Mouse (Mus musculus) heart, embryonic 13.5 days (tissue): ENCODE measurements around the gene Sstr5. TPM values are rescaled to one million over a fixed set of nuclear protein-coding genes. Genes with fewer than 3 reads are reported as not detected.

Experiments used
- ATAC-seq: fragments of 200-750 bp; cut with Nextera tagmentation; 2 replicates; pipeline ENCODE4 v1.8.0; 2017; ENCODE audit warnings: moderate TSS enrichment; ENCODE audit not compliant: insufficient number of reproducible peaks, low FRiP score, low TSS enrichment; ENCODE audit errors: extremely low read depth
- H3K27ac ChIP-seq: fragments of 300-500 bp; sonication (generic); replicated peaks from 2 replicates; pipeline ENCODE4 v1.5.1; 2015; ENCODE audit warnings: moderate library complexity, mild to moderate bottlenecking, inconsistent platforms
- H3K27me3 ChIP-seq: fragments of 300-500 bp; sonication (generic); replicated peaks from 2 replicates; pipeline ENCODE4 v1.6.1; 2015; ENCODE audit warnings: mild to moderate bottlenecking, inconsistent platforms
- H3K36me3 ChIP-seq: fragments of 300-500 bp; sonication (generic); 2 replicates; pipeline ENCODE4 v1.6.1; 2015; ENCODE audit warnings: mild to moderate bottlenecking, inconsistent platforms
- H3K4me1 ChIP-seq: fragments of 300-500 bp; sonication (generic); 2 replicates; pipeline ENCODE4 v1.6.1; 2015; ENCODE audit warnings: inconsistent platforms
- H3K4me2 ChIP-seq: fragments of 300-500 bp; sonication (generic); 2 replicates; pipeline ENCODE4 v1.6.1; 2015; ENCODE audit warnings: inconsistent platforms, mild to moderate bottlenecking, moderate library complexity
- H3K4me3 ChIP-seq: fragments of 300-500 bp; sonication (generic); 2 replicates; pipeline ENCODE4 v1.5.1; 2015; ENCODE audit warnings: moderate library complexity, mild to moderate bottlenecking, inconsistent platforms
- H3K9ac ChIP-seq: fragments of 300-500 bp; sonication (generic); 2 replicates; pipeline ENCODE4 v1.6.1; 2015; ENCODE audit warnings: inconsistent platforms, mild to moderate bottlenecking, moderate library complexity
- H3K9me3 ChIP-seq: fragments of 300-500 bp; sonication (generic); 2 replicates; pipeline ENCODE4 v1.6.1; 2016; ENCODE audit warnings: inconsistent platforms
- WGBS: fragments of 180-500 bp; shearing (Covaris S2); methylation state at CpG from one replicate; pipeline ENCODE4 v1.1.7; 2015; ENCODE audit warnings: mixed read lengths; 5-methylcytosine and 5-hydroxymethylcytosine counted together
- polyA plus RNA-seq: library from polyadenylated mRNA; unstranded; fragments of >200 nt; fragmentation: Nextera tagmentation; extraction: Ambion mirVana; gene quantifications from 2 replicates; pipeline ENCODE4 v1.2.1, GENCODE M21; 2015

Gene Sstr5
- polyA plus RNA-seq, result 0.28 and 0.33 TPM in 2 replicates

DNA sequence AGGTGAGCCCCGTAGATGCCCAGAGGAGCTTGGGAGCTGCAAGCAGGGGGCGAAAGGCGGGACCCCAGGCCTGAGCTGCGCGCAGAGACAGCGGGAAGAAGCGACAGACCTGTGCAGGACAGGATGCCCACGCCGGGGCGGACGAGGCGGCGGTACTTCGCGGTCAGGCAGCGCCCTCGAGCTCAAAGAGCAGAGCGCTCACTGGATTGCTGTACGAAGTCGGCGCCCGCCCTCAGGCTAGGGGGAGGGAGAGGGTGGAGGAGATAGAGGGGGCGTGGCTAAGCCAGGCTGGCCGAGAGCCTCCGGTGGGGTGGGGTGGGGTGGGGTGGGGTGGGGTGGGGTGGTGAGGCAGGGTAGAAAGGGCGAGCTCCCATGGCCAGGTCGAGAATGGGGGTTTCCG lies at the start of gene Sstr5:
TSS of gene Sstr5 (minus strand) at position 276 of the 400 bp plus-strand sequence.
- Histone ChIP-seq H3K27me3 (peaks cover 80% of the 10 kb centered on the region), H3K4me2 (peak within 1 kb of the TSS; percentile 67), H3K9me3 (no peaks in the 10 kb centered on the region), H3K27ac (no peak within 1 kb of the TSS), H3K4me1 (peaks cover 11% of the 10 kb centered on the region), H3K9ac (peak within 1 kb of the TSS; percentile 66), H3K4me3 (peak within 1 kb of the TSS; percentile 41), H3K36me3 (no peaks in the 10 kb centered on the region)
- no peak; the same call in 1 of the 2 replicates for ATAC-seq
- under 1% methylated on average over 16 of the region's 28 CpGs for WGBS

- WGBS, result 77% methylated on average over 4 of the region's 4 CpGs
- no peak for ATAC-seq
- no peaks in the 10 kb centered on the region for H3K9me3 ChIP-seq
- H3K4me2 ChIP-seq, result no peak overlapping the region
- H3K9ac ChIP-seq, result no peak overlapping the region
- no peak overlapping the region for H3K4me3 ChIP-seq
- peaks cover 36% of the 10 kb centered on the region for H3K4me1 ChIP-seq
- peaks cover 4% of the 10 kb centered on the region; the same call in 1 of the 2 replicates for H3K27me3 ChIP-seq
- no peak overlapping the region for H3K27ac ChIP-seq
- no peaks in the 10 kb centered on the region for H3K36me3 ChIP-seq
Observed at GRCm38 (mm10) chr17:25541768-25542167, 44.7 kb upstream of the Sstr5 start.

DNA sequence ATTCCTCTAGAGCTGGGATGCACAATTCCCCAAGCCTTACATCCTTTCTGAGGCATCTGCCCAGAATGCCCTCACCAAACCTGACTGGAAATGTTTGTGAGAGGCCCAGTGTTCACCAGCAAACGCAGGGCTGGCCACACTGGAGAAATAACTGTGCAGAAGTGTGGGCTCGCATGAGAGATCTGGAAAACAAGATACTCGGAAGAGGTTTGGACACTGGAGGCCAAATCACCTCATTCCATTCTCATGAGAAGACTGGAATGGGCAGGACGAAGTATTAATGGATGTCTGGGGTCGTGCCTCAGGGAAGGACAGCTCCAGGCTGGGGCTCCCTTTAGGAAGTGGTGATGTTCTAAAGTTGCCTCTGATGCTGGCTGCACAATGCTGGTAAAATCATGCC lies 43.6 kb upstream of the Sstr5 start:
- peaks cover 36% of the 10 kb centered on the region for H3K4me1 ChIP-seq
- no peaks in the 10 kb centered on the region for H3K36me3 ChIP-seq
- WGBS, result 53% methylated on average over 5 of the region's 5 CpGs
- H3K4me2 ChIP-seq, result no peak overlapping the region
- no peaks in the 10 kb centered on the region for H3K9me3 ChIP-seq
- H3K9ac ChIP-seq, result no peak overlapping the region
- H3K27ac ChIP-seq, result no peak overlapping the region
- H3K27me3 ChIP-seq, result peaks cover 11% of the 10 kb centered on the region; the same call in 1 of the 2 replicates
- H3K4me3 ChIP-seq, result no peak overlapping the region
- ATAC-seq, result no peak

DNA sequence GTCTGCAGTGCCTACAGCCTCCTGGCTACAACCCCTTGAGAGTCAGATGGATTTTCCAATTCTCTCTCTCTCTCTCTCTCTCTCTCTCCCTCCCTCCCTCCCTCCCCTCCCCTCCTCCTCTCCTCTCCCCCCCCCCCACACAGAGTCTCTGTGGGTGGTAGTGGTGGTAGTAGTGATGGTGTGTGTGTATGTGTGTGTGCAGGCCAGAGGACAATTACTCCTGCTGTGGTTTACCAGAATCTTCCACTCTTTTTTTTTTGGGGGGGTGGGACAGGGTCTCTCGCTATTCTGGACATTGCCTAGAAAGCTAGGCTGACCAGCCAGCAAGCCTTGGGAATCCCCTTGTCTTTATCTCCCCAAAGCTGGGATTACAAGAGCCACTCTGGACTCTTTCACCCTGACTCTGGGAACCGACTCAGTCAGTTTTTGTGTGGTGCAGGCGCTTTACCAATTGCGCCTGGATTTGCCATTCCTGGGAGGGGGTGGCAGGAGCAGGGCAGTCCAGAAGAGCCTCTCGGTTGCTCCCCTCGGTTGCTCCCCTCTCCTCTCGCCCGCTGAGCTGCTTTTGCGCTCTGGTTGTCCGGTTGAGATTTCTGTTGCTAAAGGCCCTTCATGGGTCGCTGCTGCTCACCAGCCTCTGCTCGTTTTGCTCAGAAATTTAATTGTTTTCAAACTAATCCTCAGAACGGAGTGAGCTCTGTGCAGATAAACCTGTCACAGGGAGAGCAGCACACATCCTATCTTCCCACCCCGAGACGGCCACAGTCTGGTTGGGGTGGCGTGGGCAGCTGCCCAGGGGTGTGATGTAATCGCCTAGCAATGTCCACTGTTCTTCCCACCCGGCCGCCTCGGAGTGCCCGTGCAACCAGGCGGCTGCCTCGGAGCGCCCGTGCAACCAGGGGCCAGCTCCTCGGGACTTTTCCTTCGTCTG lies 42.1 kb upstream of the Sstr5 start:
- WGBS, result 23% methylated on average over 27 of the region's 27 CpGs
- Histone ChIP-seq H3K9ac (peak overlapping the region; percentile 60), H3K36me3 (no peaks in the 10 kb centered on the region), H3K27me3 (peaks cover 11% of the 10 kb centered on the region; the same call in 1 of the 2 replicates), H3K4me1 (peaks cover 36% of the 10 kb centered on the region), H3K9me3 (no peaks in the 10 kb centered on the region), H3K27ac (peak overlapping the region; percentile 68), H3K4me3 (peak overlapping the region; percentile 28), H3K4me2 (peak overlapping the region; percentile 64)
- ATAC-seq, result no peak

GRCm38 (mm10) chr17:25530357-25531022 lies 33.4 kb upstream of the Sstr5 start:
- H3K4me1 ChIP-seq, result 0 out of 2 replicates have a peak, but pooled peaks cover 6% of the 10 kb centered on the region
- H3K9ac ChIP-seq, result no peak overlapping the region
- no peak overlapping the region for H3K4me3 ChIP-seq
- no peaks in the 10 kb centered on the region for H3K9me3 ChIP-seq
- H3K27ac ChIP-seq, result no peak overlapping the region
- 57% methylated on average over 8 of the region's 8 CpGs for WGBS
- H3K27me3 ChIP-seq, result 0 out of 2 replicates have a peak, but pooled peaks cover 6% of the 10 kb centered on the region
- no peaks in the 10 kb centered on the region for H3K36me3 ChIP-seq
- ATAC-seq, result no peak
- H3K4me2 ChIP-seq, result no peak overlapping the region

DNA sequence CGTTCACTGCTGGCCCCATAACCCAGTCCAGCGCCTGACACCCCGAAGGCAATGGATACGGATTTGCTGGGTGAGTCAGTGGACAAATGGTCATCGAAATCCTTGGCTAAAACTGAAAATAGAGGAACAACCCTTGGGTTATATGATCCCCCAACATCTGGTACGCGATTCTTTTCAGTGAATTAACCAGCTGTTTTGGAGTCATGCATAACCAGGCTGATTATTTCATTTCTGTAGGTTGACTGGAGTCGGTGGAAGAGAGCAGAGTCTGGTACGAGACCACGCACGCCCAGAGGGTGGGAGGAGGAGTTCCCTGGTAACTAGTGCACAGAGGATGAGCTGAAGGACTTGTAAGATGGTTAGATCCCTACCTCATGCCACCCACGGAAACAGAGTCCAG lies 25.0 kb upstream of the Sstr5 start:
- no peak overlapping the region for H3K4me2 ChIP-seq
- H3K9me3 ChIP-seq, result no peaks in the 10 kb centered on the region
- H3K4me1 ChIP-seq, result peaks cover 10% of the 10 kb centered on the region; the same call in 1 of the 2 replicates
- H3K36me3 ChIP-seq, result no peaks in the 10 kb centered on the region
- no peak for ATAC-seq
- no peak overlapping the region for H3K9ac ChIP-seq
- WGBS, result 81% methylated on average over 12 of the region's 12 CpGs
- no peak overlapping the region for H3K27ac ChIP-seq
- peaks cover 22% of the 10 kb centered on the region for H3K27me3 ChIP-seq
- H3K4me3 ChIP-seq, result no peak overlapping the region

DNA sequence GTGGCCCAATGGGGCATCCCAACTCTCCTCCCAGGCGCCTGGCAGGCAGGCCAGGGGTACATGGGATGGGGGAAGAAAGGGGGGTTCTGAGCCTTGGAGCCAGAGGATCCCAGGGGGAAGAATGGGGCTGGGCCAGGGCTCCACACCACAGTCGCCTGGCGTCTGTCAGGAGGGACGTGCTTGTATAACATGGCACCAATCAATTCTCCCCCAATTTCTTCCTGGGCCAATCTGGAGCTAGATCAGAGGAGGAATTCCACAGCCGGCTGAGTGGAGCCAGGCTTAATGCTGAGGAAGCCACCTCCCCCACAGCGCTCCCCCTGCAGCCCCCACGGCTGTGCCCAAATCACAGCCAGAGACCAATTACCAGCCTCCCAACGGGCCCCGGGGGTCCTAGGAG lies 23.4 kb upstream of the Sstr5 start:
- 28% methylated on average over 9 of the region's 9 CpGs for WGBS
- no peak overlapping the region for H3K27ac ChIP-seq
- no peak overlapping the region for H3K9ac ChIP-seq

GRCm38 (mm10) chr17:25519511-25519910 lies 22.4 kb upstream of the Sstr5 start:
- Histone ChIP-seq H3K9ac (no peak overlapping the region), H3K27me3 (peaks cover 22% of the 10 kb centered on the region), H3K9me3 (no peaks in the 10 kb centered on the region), H3K4me1 (peaks cover 15% of the 10 kb centered on the region), H3K27ac (no peak overlapping the region), H3K36me3 (no peaks in the 10 kb centered on the region), H3K4me2 (no peak overlapping the region), H3K4me3 (no peak overlapping the region)
- ATAC-seq, result no peak
- 80% methylated on average over 5 of the region's 5 CpGs for WGBS

More for the DNA sequence above, 23.4 kb upstream of the Sstr5 start:
- Histone ChIP-seq H3K9me3 (no peaks in the 10 kb centered on the region), H3K4me1 (peaks cover 15% of the 10 kb centered on the region), H3K27me3 (peaks cover 22% of the 10 kb centered on the region), H3K36me3 (no peaks in the 10 kb centered on the region), H3K4me3 (no peak overlapping the region), H3K4me2 (no peak overlapping the region)
- ATAC-seq, result no peak

DNA sequence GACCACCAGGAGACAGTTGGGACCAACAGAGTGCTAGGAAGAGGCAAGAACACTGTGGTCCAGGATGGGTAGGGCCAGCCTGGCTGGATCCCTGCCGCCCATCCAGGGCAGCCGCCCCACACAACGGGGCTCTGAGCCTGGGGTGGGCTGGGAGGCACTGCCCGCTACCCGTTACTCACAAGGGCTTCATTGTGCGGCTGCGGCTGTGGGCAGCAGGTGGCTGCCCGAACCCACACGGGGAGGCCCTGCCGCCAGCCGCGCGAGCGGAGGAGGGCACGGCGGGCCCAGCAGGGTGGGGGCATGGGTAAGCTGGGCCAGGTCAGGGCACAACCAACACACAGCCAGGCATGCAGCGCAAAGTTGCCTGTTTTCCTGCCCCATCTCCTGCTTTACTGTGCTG lies 21.1 kb upstream of the Sstr5 start:
- ATAC-seq, result no peak; the same call in 1 of the 2 replicates
- H3K27me3 ChIP-seq, result peaks cover 22% of the 10 kb centered on the region
- H3K9me3 ChIP-seq, result no peaks in the 10 kb centered on the region
- no peak overlapping the region for H3K4me3 ChIP-seq
- H3K4me2 ChIP-seq, result no peak overlapping the region
- H3K9ac ChIP-seq, result no peak overlapping the region
- peaks cover 15% of the 10 kb centered on the region for H3K4me1 ChIP-seq
- 90% methylated on average over 17 of the region's 17 CpGs for WGBS
- H3K27ac ChIP-seq, result no peak overlapping the region
- H3K36me3 ChIP-seq, result no peaks in the 10 kb centered on the region

GRCm38 (mm10) chr17:25516315-25516714 lies 19.2 kb upstream of the Sstr5 start:
- Histone ChIP-seq H3K27me3 (peaks cover 11% of the 10 kb centered on the region), H3K4me2 (no peak overlapping the region), H3K4me3 (no peak overlapping the region), H3K36me3 (no peaks in the 10 kb centered on the region), H3K4me1 (peaks cover 15% of the 10 kb centered on the region), H3K27ac (no peak overlapping the region), H3K9me3 (no peaks in the 10 kb centered on the region), H3K9ac (no peak overlapping the region)
- ATAC-seq, result no peak
- 14% methylated on average over 5 of the region's 5 CpGs for WGBS

- Histone ChIP-seq H3K4me3 (no peak overlapping the region), H3K27ac (no peak overlapping the region), H3K9me3 (no peaks in the 10 kb centered on the region), H3K4me1 (peaks cover 10% of the 10 kb centered on the region), H3K4me2 (no peak overlapping the region), H3K9ac (no peak overlapping the region), H3K27me3 (peaks cover 15% of the 10 kb centered on the region), H3K36me3 (no peaks in the 10 kb centered on the region)
- no peak for ATAC-seq
- 88% methylated on average over 2 of the region's 2 CpGs for WGBS
Observed at GRCm38 (mm10) chr17:25514055-25514454, 17.0 kb upstream of the Sstr5 start.
